Mouse (Mus musculus) adrenal gland, postnatal 25 days (tissue): ENCODE results near the gene Gli1. TPM values are rescaled to one million over a fixed set of nuclear protein-coding genes. Genes with fewer than 3 reads are reported as not detected.

Experiments used
- DNase-seq: peaks from one replicate; pipeline ENCODE4 v3.0.0; 2021; ENCODE audit warnings: mixed read lengths
- total RNA-seq: library from RNA; stranded (reverse); gene quantifications from 2 replicates; pipeline ENCODE4 v1.2.3, GENCODE M21; 2021

Gene Gli1
- total RNA-seq, 1 experiment from 2014 or later = 2.6 TPM

DNA sequence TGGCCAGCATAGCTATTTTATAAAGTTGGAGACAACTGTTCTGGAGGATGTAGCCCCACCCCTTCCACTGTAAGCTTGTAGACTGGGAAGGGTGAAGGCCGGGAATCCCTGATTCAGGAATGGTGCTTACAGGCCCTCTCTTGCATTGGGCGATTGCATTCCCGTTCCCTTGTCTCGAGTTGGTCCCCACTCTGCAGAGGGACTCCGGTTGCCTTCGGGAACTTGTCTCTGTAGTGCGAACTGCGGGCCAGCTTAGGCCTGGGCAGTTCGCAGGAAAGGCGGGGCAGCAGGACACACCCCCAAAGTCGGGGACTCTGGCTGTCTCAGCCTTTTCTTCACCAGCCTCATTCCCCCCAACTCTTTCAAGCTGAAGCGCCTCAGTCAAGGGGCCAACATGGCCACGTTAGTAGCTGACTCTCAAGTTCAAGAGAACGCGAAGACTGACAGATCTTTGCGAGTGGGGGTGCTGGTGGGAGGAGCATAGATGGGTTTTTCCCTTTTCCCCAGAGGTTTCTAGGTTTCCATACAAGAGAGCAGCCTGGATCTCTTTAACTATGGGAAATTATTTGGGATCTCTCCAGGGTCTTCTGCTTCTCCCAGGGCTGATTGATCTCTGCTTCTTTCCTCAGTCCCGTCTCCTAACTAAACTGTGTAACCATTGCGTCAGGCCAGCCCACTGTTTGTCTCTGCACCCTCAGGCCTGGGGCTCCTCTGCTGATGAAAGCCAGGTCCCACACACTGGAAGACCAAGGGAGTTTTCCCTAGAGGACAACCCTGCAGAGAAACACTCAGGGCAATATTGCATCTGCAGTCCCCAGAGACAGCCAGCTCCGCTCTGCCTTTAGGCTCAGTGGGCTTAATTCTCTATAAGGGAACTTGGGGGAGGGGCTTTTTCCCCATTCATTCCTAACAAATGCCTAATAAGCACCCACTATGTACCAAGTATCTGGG, 50.6 kb downstream of the Gli1 start:
- peak; percentile 65 for DNase-seq

DNA sequence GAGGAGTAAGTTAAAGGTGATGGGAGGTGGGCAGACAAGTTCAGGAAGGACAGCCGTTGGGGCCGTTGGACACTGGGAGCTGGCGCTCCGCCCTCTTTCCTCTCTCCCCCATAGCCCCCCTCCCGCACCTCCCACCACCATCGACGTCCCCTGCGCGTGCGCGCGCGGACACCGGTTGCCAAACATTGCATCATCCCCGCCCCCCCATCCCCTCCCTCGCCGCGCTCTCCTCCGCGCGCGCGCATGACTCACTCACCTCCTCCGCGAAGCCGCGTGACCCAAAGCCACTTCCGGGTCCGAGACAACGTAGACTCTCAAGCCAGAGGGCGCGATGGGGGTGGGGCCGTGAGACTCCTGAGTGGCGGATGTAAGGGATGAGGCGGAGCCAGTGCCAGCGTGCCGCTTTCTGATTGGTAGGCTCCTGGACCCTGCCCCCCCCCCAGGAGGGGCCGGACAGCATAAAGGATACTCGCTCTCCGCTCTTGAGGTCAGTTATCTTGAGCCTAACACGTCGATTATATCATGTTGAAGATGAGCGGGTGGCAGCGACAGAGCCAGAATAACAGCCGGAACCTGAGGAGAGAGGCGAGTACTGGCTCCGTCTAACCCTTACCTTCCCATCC, 51.4 kb downstream of the Gli1 start:
- peak; percentile 100 for DNase-seq

- DNase-seq = peak; percentile 48
These were observed 52.1 kb downstream of the Gli1 start for GRCm38 (mm10) chr10:127289573-127290191.

- peak; percentile 91 for DNase-seq
These were observed 52.8 kb downstream of the Gli1 start, which contains the start of gene Mbd6 for GRCm38 (mm10) chr10:127288800-127289572. Mbd6 (minus strand) TSS chr10:127289018.

DNA sequence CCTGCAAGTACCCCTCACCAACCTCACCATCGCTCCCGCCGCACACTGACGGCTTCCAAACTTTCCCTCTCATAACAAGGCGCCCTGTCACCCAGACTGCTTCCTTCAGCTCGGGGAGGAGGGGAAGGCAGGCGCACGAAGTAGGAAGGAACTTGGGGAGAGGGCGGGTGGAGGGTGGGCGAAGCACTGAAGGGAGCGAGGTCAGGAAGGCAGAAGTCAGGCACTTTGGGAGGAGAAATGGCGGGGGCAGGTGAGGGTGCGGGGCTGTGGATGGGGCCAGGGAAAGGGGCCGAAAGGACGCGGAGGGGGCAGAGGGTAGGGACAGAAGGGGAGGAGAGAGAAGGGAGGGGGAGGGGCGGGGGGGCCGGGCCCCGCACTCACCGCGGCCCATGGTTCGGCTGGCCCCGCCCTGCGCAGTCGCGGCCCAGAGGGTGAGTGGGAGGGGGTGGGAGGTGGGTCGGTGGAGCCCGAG, 53.4 kb downstream of the Gli1 start:
- peak; percentile 48 for DNase-seq

DNA sequence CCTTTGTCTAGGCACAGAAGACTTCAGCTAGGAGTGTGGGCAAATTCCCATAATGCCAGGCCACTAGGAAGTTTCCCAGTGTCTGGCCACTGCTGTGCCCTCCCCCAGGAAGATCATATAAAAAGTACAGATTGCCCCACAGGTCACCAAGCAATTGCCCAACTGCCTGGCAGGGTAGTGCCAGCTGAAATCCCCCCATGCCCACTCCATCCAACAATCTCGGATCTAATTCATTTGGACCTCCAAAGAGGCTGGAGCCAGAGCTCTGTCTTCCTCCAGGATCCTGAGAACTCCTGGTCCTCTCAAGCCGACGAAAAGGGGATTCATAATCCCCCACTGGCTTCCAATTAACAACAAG, 53.9 kb downstream of the Gli1 start:
- DNase-seq = no peak

- no peak for DNase-seq
These were observed 54.4 kb downstream of the Gli1 start for GRCm38 (mm10) chr10:127287271-127287935.

DNA sequence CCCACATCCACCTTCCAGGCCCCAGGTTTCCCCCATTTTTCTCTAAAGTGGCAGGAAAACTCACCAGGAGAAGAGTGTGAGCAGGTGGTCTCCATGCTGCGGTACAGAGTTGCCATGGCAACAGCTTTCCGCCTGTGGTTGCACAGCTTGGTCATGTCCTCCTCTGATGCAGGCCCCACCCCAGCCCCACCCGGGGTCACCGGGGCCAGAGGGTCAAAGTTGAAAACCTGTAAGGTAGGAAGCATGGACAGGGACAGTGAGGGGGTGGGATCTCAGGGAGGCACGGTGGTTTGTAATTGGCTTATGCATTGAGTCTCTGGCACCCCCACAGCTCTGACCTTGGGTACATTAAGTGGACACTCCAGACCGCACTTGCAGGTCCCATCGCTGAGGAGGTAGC, 55.0 kb downstream of the Gli1 start:
- DNase-seq = no peak

- DNase-seq = no peak
These were observed 55.6 kb downstream of the Gli1 start for GRCm38 (mm10) chr10:127286194-127286593.

GRCm38 (mm10) chr10:127285644-127286043, 56.1 kb downstream of the Gli1 start:
- no peak for DNase-seq

DNA sequence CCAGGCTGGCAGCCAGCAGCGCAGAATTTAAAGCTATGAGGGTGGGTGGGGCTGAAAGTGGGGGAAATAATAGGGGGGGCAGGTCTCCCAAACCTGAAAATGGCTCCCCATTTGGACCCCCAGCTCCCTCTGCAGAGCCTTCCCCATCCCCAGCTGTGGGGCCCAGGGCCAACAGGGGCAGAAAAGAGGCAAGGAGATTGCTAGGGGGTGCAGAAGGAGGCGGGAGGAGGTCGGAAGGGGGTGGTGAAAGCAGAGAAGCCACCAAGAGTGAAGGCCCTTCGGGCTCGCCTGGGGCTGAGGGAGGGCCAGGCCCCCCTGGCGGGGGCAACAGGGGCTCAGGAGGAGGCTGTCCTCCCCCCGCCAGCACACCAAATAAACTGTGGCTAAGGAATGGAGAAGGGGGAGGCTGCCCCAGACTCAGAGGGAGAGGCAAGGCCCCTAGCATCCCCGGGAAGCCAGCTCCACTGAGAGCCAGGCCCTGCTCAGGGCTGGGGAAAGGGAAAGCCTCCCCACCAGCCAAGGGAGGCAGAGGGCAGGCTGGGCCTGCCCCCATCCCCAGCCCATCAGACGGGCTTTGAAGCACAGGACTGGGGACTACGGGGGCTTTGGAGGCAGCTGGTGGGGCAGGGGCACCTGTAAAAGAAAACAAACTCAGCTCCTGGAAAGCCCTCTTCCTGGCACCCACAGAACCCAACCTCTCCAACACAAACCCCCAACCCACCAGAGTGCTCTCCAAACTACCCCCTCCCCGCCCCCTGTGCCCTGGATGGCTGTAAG, 56.9 kb downstream of the Gli1 start:
- no peak for DNase-seq

GRCm38 (mm10) chr10:127284105-127284622, 57.6 kb downstream of the Gli1 start:
- DNase-seq = no peak

DNA sequence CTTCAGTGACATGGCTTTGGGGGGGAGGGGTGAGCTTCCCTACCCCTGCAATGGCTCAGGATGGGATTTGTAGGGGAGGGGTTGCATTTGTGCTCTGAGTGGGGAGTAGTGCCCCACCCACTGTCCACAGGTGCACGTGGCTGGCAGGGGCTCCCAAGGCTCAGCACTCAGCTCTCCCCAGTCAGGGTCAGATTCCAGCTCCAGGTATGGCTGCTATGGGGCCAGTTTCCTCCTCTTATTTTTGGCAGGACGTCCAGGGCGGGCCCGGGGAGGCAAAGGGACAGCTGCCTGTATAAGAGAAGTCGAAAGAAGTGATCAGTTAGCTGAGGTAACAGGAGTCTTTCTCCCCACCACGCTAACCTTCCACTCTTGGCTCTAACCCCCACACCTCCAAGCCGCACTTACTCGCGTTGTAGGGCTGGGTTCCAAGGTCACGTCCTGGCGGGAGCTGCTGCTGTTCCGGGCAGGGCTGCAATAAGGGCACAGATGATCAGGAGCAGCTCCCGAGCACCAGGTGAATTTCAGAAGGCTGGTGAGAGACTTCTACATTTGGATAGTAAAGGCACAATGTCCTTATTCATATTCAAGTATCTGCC, 59.1 kb downstream of the Gli1 start:
- DNase-seq = no peak

DNA sequence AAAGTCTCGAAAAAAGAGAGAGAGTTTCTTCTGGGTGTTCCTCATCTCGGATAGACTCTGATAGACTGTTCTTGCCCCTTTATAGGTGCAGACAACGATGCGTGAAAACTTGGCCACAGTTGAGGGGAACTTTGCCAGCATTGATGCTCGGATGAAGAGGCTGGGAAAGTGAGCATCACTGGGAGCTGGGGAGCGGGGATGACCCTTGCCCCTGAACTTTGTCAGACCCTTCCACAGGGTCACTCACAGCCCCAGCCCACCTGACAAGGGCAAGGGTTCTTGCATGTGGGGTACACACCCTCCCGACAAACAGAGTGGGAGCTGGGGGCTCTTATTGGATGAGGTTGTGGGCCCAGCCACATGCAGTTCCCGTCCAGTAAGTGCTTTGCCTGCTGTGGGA, 60.5 kb downstream of the Gli1 start:
- no peak for DNase-seq

Other genes with a start within 250 kb of the Gli1 start
- 139 and 150 TPM in 2 replicates for gene Os9, start 220.8 kb downstream of the Gli1 start, total RNA-seq
- 6.8 and 8.5 TPM in 2 replicates for gene B4galnt1, start 176.7 kb downstream of the Gli1 start, total RNA-seq
- 3.2 and 6.0 TPM in 2 replicates for gene Slc26a10, start 161.3 kb downstream of the Gli1 start, total RNA-seq
- 27.9 and 28.7 TPM in 2 replicates for gene Arhgef25, start 151.9 kb downstream of the Gli1 start, total RNA-seq
- 89.7 and 96.8 TPM in 2 replicates for gene Dtx3, start 146.2 kb downstream of the Gli1 start, total RNA-seq
- 38.4 and 48.8 TPM in 2 replicates for gene Pip4k2c, start 130.4 kb downstream of the Gli1 start, total RNA-seq
- gene Kif5a, start 78.6 kb downstream of the Gli1 start, total RNA-seq = 8.6 and 13.1 TPM in 2 replicates
- gene Dctn2, start 75.6 kb downstream of the Gli1 start, total RNA-seq = 159 and 197 TPM in 2 replicates
- gene Mbd6, start 53.0 kb downstream of the Gli1 start, total RNA-seq = 73.2 and 73.3 TPM in 2 replicates
- 110 and 135 TPM in 2 replicates for gene Mars, start 30.2 kb downstream of the Gli1 start, total RNA-seq
- 1.1 and 1.6 TPM in 2 replicates for gene Arhgap9, start 20.0 kb downstream of the Gli1 start, total RNA-seq
- gene Inhbe, start 12.4 kb upstream of the Gli1 start, total RNA-seq = not detected in 2 replicates
- gene Inhbc, start 28.5 kb upstream of the Gli1 start, total RNA-seq = 0.67 TPM in 1 of 2 replicates, not detected in the other
- 122 and 149 TPM in 2 replicates for gene R3hdm2, start 38.4 kb upstream of the Gli1 start, total RNA-seq
- 2.8 and 4.9 TPM in 2 replicates for gene Stac3, start 159.7 kb upstream of the Gli1 start, total RNA-seq
- gene Ndufa4l2, start 173.0 kb upstream of the Gli1 start, total RNA-seq = 43.2 and 50.0 TPM in 2 replicates
- 56.3 and 61.1 TPM in 2 replicates for gene Shmt2, start 180.5 kb upstream of the Gli1 start, total RNA-seq
- gene Nxph4, start 192.6 kb upstream of the Gli1 start, total RNA-seq = 8.3 and 10.0 TPM in 2 replicates